Mouse (Mus musculus): Measurements from ENCODE around the gene Rin2. TPM values are rescaled to one million over a fixed set of nuclear protein-coding genes. Genes with fewer than 3 reads are reported as not detected.

Gene Rin2
- polyA plus RNA-seq, 1 experiment from 2014 or later: 28.9 TPM

DNA sequence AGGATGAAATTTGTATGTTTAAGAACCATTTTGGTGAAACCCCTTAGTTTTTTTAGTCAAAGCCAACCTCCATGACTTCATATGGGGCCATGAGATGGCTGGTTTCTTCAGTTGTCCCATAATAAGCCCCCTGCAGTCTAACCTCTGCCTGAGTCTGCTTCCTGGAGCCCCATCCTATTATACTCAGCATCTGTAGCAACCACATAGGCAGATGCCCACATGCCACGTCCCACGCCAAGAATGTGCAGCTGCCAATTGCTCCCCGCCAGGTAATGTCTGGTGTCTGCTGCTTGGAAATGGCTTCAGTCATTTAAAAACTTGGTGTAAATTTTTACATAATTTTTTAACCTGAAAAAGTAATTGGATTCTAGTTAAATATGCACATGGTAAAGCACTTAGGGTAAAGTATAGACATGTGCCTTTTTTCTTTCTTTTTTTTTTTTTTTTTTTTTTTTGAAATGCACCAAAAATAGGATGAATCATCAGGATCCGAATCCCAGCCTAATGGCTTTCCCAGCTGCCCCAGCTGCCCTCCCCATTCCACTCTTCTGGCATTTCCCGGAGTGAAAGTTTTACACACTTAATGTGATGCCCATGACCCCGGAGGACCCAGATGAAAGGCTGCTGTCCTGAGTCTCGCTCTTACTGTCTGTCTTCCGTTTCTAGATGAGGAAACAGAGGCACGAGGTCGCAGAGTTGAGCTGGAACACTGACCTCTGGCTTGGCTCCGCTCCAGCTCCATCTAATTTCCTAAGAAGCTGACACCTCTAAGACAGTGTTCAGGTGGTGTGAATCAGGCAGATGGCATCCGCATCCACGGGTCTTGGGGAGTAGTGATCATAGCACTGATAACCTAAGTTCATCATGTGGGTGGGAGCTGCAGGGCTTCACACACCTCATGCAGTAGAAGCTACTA is 68.0 kb downstream of the Rin2 start:
- Histone ChIP-seq H3K9me3 (no peaks in the 10 kb centered on the region), H3K4me1 (no peaks in the 10 kb centered on the region), H3K36me3 (no peaks in the 10 kb centered on the region), H3K27ac (no peak overlapping the region), H3K27me3 (no peaks in the 10 kb centered on the region), H3K4me2 (no peak overlapping the region), H3K4me3 (no peak overlapping the region), H3K9ac (no peak overlapping the region)
- ATAC-seq (ENCODE audit: borderline replicate concordance, extremely low read depth, low FRiP score, low TSS enrichment): no peak
- 59% methylated on average over 13 of the region's 13 CpGs for WGBS

DNA sequence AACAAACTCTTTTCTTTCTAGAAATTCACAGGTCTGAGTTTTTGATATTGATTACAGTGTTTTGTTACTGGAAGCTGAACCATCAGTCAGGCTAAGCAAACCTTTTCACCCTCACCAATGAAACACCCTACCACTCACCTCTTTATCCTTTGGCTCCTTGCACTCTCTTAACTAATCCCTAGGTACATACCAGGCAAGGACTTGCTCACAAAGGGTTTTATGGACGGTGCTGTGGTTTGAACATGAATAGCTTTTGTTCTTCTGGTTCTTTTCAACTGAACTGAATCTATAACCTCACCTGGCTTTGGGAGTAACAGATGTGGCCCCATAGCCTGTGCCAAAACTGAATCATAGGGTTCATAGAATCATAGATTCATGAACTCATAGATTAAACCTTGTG is 71.4 kb downstream of the Rin2 start:
- H3K36me3 ChIP-seq: no peaks in the 10 kb centered on the region
- no peak for ATAC-seq (ENCODE audit: borderline replicate concordance, extremely low read depth, low FRiP score, low TSS enrichment)
- no peaks in the 10 kb centered on the region for H3K4me1 ChIP-seq
- H3K27me3 ChIP-seq: no peaks in the 10 kb centered on the region
- no peak overlapping the region for H3K27ac ChIP-seq
- no peak overlapping the region for H3K4me3 ChIP-seq
- WGBS: 64% methylated on average over 1 of the region's 1 CpGs
- H3K9ac ChIP-seq: no peak overlapping the region
- H3K9me3 ChIP-seq: no peaks in the 10 kb centered on the region
- no peak overlapping the region for H3K4me2 ChIP-seq

DNA sequence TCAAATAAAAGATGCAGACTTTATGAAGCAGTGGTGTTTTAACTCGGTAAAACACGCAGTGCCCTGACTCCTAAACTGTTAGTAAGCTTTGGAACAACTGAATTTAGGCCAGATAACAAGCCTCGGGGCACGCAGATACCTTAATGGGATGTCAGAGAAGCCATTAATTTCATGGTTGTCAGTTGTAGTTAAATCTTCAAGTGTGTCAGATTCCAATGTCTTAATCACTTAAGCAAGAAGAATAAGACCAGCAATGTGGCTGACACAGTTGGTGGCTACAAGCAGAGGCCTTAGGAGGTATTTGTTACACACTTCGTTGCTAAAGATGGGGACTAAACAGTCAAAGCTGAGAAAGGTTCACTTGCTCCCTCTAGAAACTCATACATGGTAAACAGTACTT is 74.6 kb downstream of the Rin2 start:
- ATAC-seq (ENCODE audit: borderline replicate concordance, extremely low read depth, low FRiP score, low TSS enrichment): no peak

DNA sequence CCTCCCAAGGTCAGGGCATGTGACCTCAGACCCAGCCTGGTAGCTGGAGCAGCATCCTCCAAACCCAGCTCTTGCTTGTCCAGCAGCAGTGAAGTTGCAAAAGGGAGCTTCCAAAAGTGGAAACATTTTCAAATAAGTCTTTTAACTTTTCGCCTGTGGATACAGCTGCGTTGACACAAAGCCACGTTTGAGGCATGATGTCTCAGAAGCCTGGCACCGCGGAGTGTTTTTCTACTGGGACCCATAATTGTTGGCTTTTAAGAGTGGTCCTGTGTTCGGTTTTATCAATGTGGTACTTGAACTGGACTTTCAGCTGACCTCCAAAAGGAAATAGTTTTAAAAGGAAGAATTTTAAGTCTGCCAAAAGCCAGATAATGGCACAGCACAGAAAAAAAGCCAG is 77.6 kb downstream of the Rin2 start:
- no peak overlapping the region for H3K27ac ChIP-seq
- H3K27me3 ChIP-seq: no peaks in the 10 kb centered on the region
- no peaks in the 10 kb centered on the region for H3K36me3 ChIP-seq
- no peak overlapping the region for H3K4me2 ChIP-seq
- H3K9me3 ChIP-seq: no peaks in the 10 kb centered on the region
- H3K4me1 ChIP-seq: no peaks in the 10 kb centered on the region
- no peak for ATAC-seq (ENCODE audit: borderline replicate concordance, extremely low read depth, low FRiP score, low TSS enrichment)
- no peak overlapping the region for H3K4me3 ChIP-seq
- WGBS: 57% methylated on average over 6 of the region's 6 CpGs
- H3K9ac ChIP-seq: no peak overlapping the region

More for the DNA sequence above, 74.6 kb downstream of the Rin2 start:
- Histone ChIP-seq H3K4me1 (no peaks in the 10 kb centered on the region), H3K27me3 (no peaks in the 10 kb centered on the region), H3K9me3 (no peaks in the 10 kb centered on the region), H3K4me2 (no peak overlapping the region), H3K36me3 (no peaks in the 10 kb centered on the region), H3K27ac (no peak overlapping the region), H3K9ac (no peak overlapping the region), H3K4me3 (no peak overlapping the region)
- WGBS: 69% methylated on average over 5 of the region's 5 CpGs

DNA sequence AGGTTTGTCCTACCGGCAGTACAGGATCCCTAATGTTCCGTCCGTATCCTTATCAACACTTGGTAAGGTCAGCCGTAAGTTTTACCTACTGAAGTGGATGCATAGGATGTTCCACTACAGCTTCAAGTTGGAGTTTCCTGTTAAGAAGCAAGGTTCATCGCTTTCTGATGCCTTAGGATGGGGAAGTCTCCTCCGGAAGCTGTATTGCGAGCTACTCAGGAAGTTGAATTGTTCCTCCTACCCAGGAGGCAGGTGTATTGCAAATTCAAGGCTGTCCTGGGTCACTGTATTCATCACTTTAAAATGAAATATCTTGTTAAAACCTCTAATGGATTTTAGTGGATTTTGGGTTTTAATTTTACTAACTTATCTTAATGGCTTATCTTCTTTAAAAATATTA is 79.0 kb downstream of the Rin2 start:
- Histone ChIP-seq H3K27ac (no peak overlapping the region), H3K9ac (no peak overlapping the region)

DNA sequence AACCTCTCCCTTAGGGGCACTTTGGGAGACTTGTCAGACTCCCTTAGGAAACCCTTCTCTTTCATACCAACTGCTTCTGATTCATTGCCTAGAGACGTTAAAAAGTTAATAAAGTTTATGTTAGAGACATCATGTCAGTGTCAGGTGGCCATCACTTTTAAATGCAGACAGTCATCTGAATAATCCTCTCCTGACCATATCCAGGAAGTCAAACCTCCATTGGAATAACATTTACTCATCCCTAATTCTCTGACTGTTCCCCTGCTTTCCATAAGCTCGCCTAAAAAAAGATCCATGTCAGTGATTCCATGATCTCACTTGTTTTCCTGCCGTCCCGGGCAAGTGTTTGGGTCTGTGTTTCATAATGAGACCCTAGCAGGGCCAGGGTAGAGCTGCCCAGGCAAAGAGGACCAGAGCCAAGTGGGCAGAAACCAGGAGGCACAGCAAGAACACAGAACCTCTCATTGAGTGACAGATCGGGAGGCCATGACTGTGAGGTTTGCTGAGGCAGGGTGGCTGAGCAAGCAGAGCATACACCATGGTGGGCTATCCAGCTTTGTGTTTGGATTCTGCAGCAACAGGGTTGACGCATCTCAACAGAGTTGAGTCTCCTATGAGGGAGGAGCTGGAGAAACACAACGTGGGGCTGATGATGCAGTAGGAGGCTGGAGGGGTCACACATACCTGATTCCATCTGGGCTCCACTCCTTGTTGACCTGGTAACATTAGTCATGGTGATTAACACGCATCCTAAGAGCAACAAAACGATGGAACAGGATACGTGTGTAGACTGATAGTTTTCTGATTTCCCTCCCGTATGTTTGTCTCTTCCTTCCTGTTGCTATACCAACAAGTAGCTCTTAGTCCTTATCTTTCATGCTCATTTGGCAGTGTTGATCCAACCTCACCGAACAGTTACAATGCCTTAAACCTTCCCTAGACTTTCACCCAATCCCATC is 81.1 kb downstream of the Rin2 start:
- Histone ChIP-seq H3K4me2 (no peak overlapping the region), H3K9me3 (no peaks in the 10 kb centered on the region), H3K36me3 (no peaks in the 10 kb centered on the region), H3K4me1 (no peaks in the 10 kb centered on the region), H3K27ac (no peak overlapping the region), H3K27me3 (no peaks in the 10 kb centered on the region), H3K9ac (no peak overlapping the region), H3K4me3 (no peak overlapping the region)
- 68% methylated on average over 12 of the region's 12 CpGs for WGBS
- no peak for ATAC-seq (ENCODE audit: borderline replicate concordance, extremely low read depth, low FRiP score, low TSS enrichment)

More for the DNA sequence above, 79.0 kb downstream of the Rin2 start:
- H3K4me1 ChIP-seq: no peaks in the 10 kb centered on the region
- H3K27me3 ChIP-seq: no peaks in the 10 kb centered on the region
- H3K4me3 ChIP-seq: no peak overlapping the region
- H3K4me2 ChIP-seq: no peak overlapping the region
- no peak for ATAC-seq (ENCODE audit: borderline replicate concordance, extremely low read depth, low FRiP score, low TSS enrichment)
- 66% methylated on average over 7 of the region's 7 CpGs for WGBS
- no peaks in the 10 kb centered on the region for H3K36me3 ChIP-seq
- no peaks in the 10 kb centered on the region for H3K9me3 ChIP-seq

DNA sequence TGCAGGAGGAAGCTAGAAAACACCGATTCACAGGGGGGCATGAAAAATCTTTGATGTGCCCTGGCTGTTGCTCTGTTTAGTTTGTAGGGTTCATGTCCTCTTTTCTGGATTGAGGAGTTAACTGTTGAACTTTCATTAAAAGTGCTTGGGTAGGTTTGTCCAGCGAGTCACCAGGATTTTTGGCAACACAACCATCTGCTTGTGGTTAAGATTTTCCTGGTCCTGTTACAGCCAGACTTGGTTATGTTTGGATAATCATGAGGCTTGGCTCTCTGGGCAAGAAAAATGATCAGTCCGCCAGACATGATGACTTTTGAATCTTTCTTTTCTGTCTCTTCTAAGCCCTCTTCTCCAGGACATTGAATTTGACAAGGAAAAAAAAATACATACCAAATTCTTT is 85.1 kb downstream of the Rin2 start:
- Histone ChIP-seq H3K9me3 (no peaks in the 10 kb centered on the region), H3K4me3 (no peak overlapping the region), H3K4me2 (no peak overlapping the region), H3K9ac (no peak overlapping the region), H3K36me3 (no peaks in the 10 kb centered on the region), H3K4me1 (no peaks in the 10 kb centered on the region), H3K27me3 (no peaks in the 10 kb centered on the region), H3K27ac (no peak overlapping the region)
- 49% methylated on average over 3 of the region's 3 CpGs for WGBS
- no peak for ATAC-seq (ENCODE audit: borderline replicate concordance, extremely low read depth, low FRiP score, low TSS enrichment)

DNA sequence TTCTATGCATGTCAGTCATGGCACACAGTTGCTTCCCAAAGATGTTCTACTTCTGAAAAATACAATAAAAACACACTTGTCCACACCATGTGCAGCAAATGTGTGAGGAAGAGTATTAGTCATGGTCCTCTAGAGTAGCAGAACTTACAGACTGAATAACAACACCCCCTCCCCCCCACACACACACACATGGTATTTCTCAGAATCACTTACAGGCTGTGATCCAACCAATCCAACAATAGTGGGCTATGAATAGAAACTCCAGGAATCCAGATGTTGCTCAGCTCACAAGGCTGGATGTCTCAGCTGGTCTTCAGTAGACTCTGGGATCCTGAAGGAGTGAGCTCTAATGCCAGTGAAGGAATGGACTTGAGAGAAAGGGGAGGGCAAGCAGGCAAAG is 86.4 kb downstream of the Rin2 start:
- no peak overlapping the region for H3K9ac ChIP-seq
- no peak overlapping the region for H3K27ac ChIP-seq
- no peak for ATAC-seq (ENCODE audit: borderline replicate concordance, extremely low read depth, low FRiP score, low TSS enrichment)
- no peak overlapping the region for H3K4me2 ChIP-seq
- no peak overlapping the region for H3K4me3 ChIP-seq
- H3K36me3 ChIP-seq: no peaks in the 10 kb centered on the region
- H3K27me3 ChIP-seq: no peaks in the 10 kb centered on the region
- no peaks in the 10 kb centered on the region for H3K9me3 ChIP-seq
- no peaks in the 10 kb centered on the region for H3K4me1 ChIP-seq

DNA sequence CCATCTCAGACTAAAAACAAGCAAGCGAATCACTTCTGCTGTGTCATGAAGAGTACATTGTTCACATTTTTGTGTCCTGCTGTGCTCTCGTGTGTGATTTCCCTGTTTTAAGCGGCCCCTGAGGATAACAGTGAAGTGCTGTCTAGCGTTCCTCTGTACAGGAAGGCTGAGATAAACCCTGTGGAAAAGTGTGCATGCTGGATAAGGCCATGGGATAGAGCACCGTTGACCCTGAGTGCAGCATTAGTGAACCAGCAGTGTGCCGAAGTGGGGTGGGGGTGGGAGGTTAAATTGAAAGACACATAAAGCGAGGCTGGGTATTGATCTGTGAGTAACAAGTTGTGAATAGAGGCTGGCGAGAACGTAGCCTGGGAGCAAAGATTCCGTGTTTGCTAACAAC is 94.9 kb downstream of the Rin2 start:
- no peak overlapping the region for H3K27ac ChIP-seq
- no peak for ATAC-seq (ENCODE audit: borderline replicate concordance, extremely low read depth, low FRiP score, low TSS enrichment)
- WGBS: 50% methylated on average over 10 of the region's 10 CpGs
- H3K9ac ChIP-seq: no peak overlapping the region
- no peak overlapping the region for H3K4me2 ChIP-seq
- H3K4me1 ChIP-seq: 0 out of 2 replicates have a peak, but pooled peaks cover 4% of the 10 kb centered on the region
- H3K4me3 ChIP-seq: no peak overlapping the region
- no peaks in the 10 kb centered on the region for H3K27me3 ChIP-seq
- H3K9me3 ChIP-seq: no peaks in the 10 kb centered on the region
- no peaks in the 10 kb centered on the region for H3K36me3 ChIP-seq

DNA sequence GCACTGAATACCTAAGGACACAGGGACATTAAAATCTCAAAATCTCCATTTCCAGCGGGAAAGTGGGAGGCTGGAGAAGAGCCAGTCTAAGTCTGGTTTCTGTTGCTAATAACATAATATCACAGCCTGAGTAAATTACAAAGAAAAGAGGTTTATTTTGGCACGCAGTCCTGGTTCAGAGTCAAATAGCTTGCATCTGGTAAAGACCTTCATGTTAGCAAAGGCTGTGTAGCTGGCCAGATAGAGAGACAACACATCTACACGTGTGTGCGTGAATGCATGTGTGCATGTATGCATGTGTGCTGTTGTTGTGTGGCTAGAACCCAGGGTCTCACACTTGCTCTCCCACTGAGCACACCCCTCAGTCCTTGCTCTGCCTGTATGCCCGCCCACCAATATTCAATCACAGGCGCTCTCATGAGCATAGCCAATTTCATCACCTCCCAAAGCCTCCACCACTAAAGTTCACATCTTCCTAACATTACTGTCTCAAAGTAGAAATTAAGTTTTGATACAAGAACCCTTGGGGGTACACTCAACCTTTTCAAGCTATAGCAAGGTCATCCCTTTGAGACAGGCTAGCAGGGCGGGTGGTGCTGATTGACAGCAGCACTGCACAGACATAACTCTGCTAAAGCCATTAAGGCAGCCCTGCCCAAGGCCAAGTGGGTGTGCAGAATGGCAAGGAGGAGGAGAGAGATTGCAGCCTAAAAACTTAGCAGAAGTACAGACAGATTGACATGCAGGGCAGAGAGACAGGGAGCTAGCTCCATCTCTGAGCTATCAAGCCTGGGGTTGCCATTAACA is 95.9 kb downstream of the Rin2 start:
- no peak overlapping the region for H3K4me2 ChIP-seq
- H3K27ac ChIP-seq: no peak overlapping the region
- WGBS: 71% methylated on average over 7 of the region's 7 CpGs

DNA sequence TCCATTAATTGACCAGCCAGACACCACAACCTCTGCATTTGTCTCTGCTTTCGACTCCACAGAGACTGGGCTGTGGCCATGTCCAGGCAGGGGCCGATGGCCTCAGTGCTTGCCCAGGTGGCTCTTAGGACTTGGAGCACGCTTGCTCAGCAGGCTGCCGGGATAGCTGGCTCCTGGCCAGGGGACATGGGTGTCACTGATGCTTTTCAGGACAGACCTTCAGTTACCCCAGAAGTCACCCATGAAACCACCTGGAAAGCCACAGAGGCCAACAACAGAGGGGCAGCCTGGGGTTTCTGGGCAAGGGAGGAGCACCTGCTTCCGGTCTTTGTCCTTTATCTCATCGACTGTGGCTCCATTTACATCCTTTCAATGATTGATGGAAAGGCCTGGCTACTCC is 108.2 kb downstream of the Rin2 start:
- Histone ChIP-seq H3K4me2 (no peak overlapping the region), H3K9ac (no peak overlapping the region), H3K27ac (peak overlapping the region; percentile 7; the same call in 1 of the 2 replicates), H3K4me1 (peaks cover 52% of the 10 kb centered on the region), H3K9me3 (no peaks in the 10 kb centered on the region), H3K4me3 (no peak overlapping the region), H3K36me3 (no peaks in the 10 kb centered on the region), H3K27me3 (no peaks in the 10 kb centered on the region)
- ATAC-seq (ENCODE audit: borderline replicate concordance, extremely low read depth, low FRiP score, low TSS enrichment): no peak
- 41% methylated on average over 6 of the region's 6 CpGs for WGBS

More for the DNA sequence above, 95.9 kb downstream of the Rin2 start:
- ATAC-seq (ENCODE audit: borderline replicate concordance, extremely low read depth, low FRiP score, low TSS enrichment): no peak
- H3K36me3 ChIP-seq: no peaks in the 10 kb centered on the region
- H3K4me1 ChIP-seq: 0 out of 2 replicates have a peak, but pooled peaks cover 4% of the 10 kb centered on the region
- H3K9me3 ChIP-seq: no peaks in the 10 kb centered on the region
- no peak overlapping the region for H3K4me3 ChIP-seq
- H3K9ac ChIP-seq: no peak overlapping the region
- H3K27me3 ChIP-seq: no peaks in the 10 kb centered on the region
